Mouse (Mus musculus) testis, postnatal 10 days (tissue): Measurements from ENCODE around the gene Mpz.
"Not testable (repeated sequence)": the region's sequence is repeated elsewhere in the genome, so short reads cannot be mapped to it uniquely, and the experiment has no call there.

Source experiments
- DNase-seq: peaks from one replicate; pipeline ENCODE4 v3.0.0; 2021; ENCODE audit warnings: low spot score

Mpz gene

GRCm38 (mm10) chr1:171129251-171129650 lies 21.3 kb upstream of the Mpz start:
- peak; percentile 61 for DNase-seq

GRCm38 (mm10) chr1:171130971-171131370 lies 19.5 kb upstream of the Mpz start:
- DNase-seq, result no peak

GRCm38 (mm10) chr1:171135600-171135999 lies 14.9 kb upstream of the Mpz start:
- no peak for DNase-seq

- not testable (repeated sequence) for DNase-seq
Measured at GRCm38 (mm10) chr1:171137486-171138155, 12.9 kb upstream of the Mpz start.

DNA sequence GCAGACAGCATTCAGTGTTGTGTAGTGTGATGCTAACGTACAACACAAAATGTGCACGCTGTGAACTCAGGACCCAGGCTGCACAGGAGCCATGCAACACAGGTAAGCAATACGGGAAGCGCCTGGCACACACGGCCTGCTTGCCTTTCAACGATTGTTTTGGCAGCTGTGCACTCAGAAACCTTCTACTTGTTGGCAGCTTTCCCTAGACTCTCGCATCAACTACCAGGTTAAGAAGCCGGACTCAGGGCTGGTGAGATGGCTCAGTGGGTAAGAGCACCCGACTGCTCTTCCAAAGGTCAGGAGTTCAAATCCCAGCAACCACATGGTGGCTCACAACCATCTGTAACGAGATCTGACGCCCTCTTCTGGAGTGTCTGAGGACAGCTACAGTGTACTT lies 7.5 kb upstream of the Mpz start:
- DNase-seq, result not testable (repeated sequence)

GRCm38 (mm10) chr1:171150838-171151391 lies 404 bp downstream of the Mpz start:
- DNase-seq, result no peak

DNA sequence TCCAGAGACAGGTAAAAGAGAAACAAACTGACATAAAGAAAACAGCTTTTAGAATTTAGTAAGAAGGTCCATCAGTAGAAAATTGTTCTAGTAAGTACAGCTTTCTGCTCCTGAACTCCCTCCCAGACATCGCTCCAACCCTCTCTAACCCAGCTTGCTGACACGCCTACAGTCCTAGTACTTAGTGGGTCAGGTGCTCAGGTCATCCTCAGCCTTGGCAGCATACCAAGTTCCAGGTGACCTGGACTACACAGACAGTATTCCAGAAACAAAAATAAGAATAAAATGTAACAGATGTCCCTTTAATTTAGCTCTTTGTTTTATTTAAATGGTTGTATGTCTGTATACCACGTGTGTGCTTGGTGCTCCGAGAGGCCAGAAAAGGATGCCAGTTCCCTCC lies 1.5 kb downstream of the Mpz start:
- no peak for DNase-seq

GRCm38 (mm10) chr1:171156644-171157043 lies 6.1 kb downstream of the Mpz start:
- peak; percentile 61 for DNase-seq

DNA sequence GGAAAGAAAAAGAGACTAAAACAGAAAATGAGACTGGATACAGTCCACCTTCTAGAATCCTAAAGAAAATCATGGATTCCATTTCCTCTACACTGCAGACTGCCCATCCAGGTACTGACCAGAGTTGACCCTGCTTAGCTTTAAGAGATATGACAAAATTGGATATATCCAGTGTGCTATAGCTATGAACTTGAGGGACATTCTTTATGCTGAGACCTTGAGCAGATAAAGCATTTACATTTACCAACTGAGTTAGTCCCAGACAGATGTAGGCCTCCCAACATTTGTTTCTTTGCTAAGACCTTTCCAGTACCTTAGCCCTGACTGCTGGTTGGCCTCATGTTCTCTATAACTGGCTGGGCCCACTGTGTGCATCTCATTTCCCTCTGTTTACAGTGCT lies 7.5 kb downstream of the Mpz start:
- no peak for DNase-seq

DNA sequence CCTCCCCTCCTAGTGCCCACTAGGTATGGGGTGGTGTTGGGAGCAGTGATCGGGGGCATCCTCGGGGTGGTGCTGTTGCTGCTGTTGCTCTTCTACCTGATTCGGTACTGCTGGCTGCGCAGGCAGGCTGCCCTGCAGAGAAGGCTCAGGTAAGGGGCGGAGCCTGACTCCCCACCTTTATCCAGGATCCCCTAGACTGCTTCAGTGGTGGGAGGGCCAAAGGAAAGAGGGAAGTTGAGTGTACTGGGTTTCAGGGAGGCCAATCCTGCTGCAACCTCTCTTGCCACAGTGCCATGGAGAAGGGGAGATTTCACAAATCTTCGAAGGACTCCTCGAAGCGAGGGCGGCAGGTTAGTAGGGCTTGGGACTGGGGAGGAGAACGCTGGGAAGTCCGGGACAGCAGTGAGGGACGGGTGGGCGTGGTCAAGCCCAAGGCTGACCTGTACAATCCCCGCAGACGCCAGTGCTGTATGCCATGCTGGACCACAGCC lies 9.0 kb downstream of the Mpz start:
- peak; percentile 60 for DNase-seq

DNA sequence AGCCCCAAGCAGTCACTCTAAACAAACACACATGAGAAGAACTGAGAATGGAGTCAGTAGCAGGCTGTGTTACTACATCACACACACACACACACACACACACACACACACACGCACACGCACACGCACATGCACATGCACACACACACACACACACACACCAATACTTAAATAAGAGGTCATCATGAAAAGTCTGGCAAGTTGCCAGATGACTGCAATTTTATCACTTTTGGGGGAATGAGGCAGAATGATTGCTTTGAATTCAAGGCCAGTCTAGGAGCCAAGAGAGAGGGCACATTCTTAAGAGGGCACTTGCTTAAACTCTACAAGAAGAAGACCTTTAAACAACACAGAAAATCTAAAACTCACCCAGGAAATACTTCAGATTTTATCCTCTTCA lies 12.0 kb downstream of the Mpz start:
- no peak for DNase-seq

- DNase-seq, result no peak
Measured at GRCm38 (mm10) chr1:171164258-171164657, 13.7 kb downstream of the Mpz start.

DNA sequence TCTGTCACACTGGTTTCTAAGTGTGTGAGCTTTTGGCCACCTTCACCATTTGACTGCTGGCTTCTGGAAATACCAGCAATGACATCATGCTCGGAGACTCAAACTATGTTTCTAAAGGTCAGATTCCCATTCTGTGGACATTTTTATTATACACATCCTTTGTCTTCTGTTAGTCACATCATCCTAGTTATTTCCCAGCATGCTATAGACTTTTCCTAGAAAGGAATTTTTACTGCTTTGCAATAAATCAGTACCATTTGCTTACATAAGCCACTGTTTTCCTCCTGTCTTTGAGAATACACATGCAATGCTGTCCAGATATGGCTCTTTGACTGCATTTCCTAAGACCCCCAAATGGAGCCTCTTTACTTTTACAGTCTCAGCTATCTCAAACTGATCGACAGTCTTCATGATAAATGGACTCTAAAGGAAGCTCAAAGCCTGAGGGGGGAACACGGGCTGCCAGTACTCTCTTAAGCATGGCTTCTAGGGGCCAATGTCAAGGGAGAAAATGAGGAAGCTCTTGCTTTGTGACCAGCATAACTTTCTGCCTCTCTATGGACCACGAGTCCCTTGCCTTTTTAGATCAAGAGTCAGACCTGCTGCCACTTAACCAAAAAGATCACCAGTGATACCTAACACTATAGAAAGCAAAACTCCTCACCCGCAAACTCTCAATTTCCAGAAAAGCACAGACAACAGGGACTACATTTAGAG lies 15.3 kb downstream of the Mpz start:
- no peak for DNase-seq

GRCm38 (mm10) chr1:171168906-171169305 lies 18.4 kb downstream of the Mpz start:
- DNase-seq, result no peak

GRCm38 (mm10) chr1:171169913-171170312 lies 19.4 kb downstream of the Mpz start:
- DNase-seq, result no peak

DNA sequence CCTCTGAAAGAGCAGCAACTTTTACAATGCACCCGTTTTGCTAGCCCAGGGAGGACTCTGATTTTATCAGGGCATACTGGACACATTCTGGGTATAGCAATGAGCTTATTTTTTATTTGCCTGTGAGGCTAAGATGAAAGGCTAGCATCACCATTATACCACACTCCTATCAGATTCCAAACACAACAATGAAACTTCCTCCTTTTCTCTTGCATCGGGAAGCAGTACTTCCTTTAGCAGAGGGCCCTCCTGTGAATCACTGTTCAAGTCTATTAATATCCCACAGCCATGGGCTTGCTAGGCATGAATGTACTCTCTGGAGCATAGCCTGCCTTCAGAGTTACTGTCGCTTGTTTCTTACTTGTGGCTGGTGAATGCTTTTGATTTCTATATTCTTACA lies 20.6 kb downstream of the Mpz start:
- no peak for DNase-seq

DNA sequence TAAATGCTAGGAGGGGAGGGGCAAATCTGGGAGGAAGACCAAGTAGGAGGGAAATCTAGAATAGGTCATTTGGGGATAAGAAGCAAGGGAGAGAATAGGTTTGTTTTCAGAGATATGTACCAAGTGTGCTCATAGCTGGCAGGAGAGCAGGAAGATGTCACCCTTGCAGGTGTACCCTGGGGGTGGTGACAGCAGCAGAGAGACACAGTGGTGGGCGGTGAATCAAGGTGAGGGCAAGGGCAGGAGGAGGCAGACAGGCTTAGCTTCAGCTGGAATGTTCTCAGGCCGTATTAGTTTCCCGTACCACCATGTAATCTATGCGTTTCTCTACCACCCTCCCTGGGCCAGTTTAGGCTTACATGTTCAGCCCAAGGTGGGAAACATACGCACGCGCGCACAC lies 22.3 kb downstream of the Mpz start:
- DNase-seq, result no peak

- DNase-seq, result no peak
Measured at GRCm38 (mm10) chr1:171179487-171180171, 29.1 kb downstream of the Mpz start.

DNA sequence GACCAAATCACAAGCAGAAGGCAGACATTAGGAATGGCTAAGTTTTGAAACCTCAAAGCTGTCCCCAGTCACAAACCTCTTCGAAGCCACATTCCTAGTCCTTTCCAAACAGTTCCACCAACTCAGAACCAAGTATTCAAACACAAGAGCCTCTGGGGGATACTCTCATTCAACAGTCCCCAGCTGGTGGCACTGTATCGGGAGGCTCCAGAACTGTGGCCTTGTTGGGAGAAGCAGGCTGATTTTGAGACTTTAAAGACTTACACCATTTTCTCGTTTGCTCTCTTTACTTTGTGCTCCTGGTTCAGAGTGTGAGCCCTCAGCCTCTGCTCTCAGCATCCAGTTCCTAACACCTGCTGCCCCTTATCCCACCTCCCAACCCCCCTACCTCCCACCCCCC lies 32.5 kb downstream of the Mpz start:
- DNase-seq, result no peak

DNA sequence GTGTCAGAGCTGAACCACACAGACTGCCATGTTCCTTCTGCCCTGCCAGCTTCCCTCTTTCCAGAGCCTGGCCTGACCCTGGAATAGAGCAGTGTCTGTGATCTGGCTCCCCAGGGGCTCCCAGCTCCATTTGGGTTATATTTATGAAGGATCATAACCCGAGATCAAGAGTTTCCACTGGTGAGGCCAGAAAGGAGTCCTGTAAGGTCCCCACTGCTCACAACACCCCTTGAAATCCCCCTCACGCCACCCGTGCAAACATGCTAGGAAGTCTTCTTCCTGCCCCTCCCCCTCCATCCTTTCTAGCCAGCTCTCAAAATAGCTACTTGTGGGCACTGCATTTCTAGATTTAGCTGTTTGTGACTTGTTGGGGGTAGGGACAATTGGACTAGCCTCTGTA lies 33.1 kb downstream of the Mpz start:
- DNase-seq, result no peak

- no peak for DNase-seq
Measured at GRCm38 (mm10) chr1:171184314-171184713, 33.8 kb downstream of the Mpz start.

GRCm38 (mm10) chr1:171185655-171186054 lies 35.1 kb downstream of the Mpz start:
- DNase-seq, result no peak
